Mouse (Mus musculus) macrophage (primary cell): ENCODE data around the gene Tmtc4. TPM values are rescaled to one million over a fixed set of nuclear protein-coding genes. Genes with fewer than 3 reads are reported as not detected.

Source experiments
- H3K27ac ChIP-seq: fragments of 350-480 bp; formaldehyde crosslinking; 2 replicates; pipeline ENCODE4 v1.9.0; 2021
- H3K36me3 ChIP-seq: fragments of 350-480 bp; formaldehyde crosslinking; 2 replicates; pipeline ENCODE4 v1.9.0; 2021; ENCODE audit errors: inconsistent target
- H3K4me3 ChIP-seq: fragments of 350-480 bp; formaldehyde crosslinking; 2 replicates; pipeline ENCODE4 v1.9.0; 2021; ENCODE audit errors: inconsistent target
- H3K79me2 ChIP-seq: fragments of 350-480 bp; formaldehyde crosslinking; 2 replicates; pipeline ENCODE4 v1.9.0; 2021; ENCODE audit errors: inconsistent target
- WGBS: methylation state at CpG from one replicate; pipeline ENCODE4 v1.1.7; 2026; ENCODE audit warnings: inconsistent platforms; ENCODE audit not compliant: missing documents; 5-methylcytosine and 5-hydroxymethylcytosine counted together
- polyA plus RNA-seq: library from polyadenylated mRNA; stranded (reverse); fragments of 250-400 nt; gene quantifications from 3 replicates; pipeline ENCODE4 v1.2.4, GENCODE M21; 2018; ENCODE audit warnings: inconsistent platforms

Tmtc4 gene
- polyA plus RNA-seq, 1 experiment from 2014 or later = 2.6 TPM

- H3K36me3 ChIP-seq = no peaks in the 10 kb centered on the region
- WGBS = 87% methylated on average over 7 of the region's 7 CpGs
Observed at GRCm38 (mm10) chr14:122880291-122880690, 103.5 kb downstream of the Tmtc4 start.

GRCm38 (mm10) chr14:122877787-122878186 is 106.0 kb downstream of the Tmtc4 start:
- Histone ChIP-seq H3K27ac (no peak overlapping the region), H3K4me3 (no peak overlapping the region), H3K79me2 (no peaks in the 10 kb centered on the region), H3K36me3 (no peaks in the 10 kb centered on the region)
- WGBS = 98% methylated on average over 3 of the region's 3 CpGs

More at GRCm38 (mm10) chr14:122880291-122880690, 103.5 kb downstream of the Tmtc4 start:
- no peak overlapping the region for H3K4me3 ChIP-seq
- H3K27ac ChIP-seq = no peak overlapping the region
- no peaks in the 10 kb centered on the region for H3K79me2 ChIP-seq

GRCm38 (mm10) chr14:122876723-122877122 is 107.1 kb downstream of the Tmtc4 start:
- Histone ChIP-seq H3K4me3 (no peak overlapping the region), H3K79me2 (no peaks in the 10 kb centered on the region), H3K27ac (no peak overlapping the region), H3K36me3 (no peaks in the 10 kb centered on the region)
- WGBS = 87% methylated on average over 7 of the region's 7 CpGs

GRCm38 (mm10) chr14:122876163-122876562 is 107.7 kb downstream of the Tmtc4 start:
- H3K27ac ChIP-seq = no peak overlapping the region
- no peaks in the 10 kb centered on the region for H3K36me3 ChIP-seq
- H3K4me3 ChIP-seq = no peak overlapping the region
- no peaks in the 10 kb centered on the region for H3K79me2 ChIP-seq
- WGBS = 10% methylated on average over 6 of the region's 6 CpGs

- H3K27ac ChIP-seq = no peak overlapping the region
- H3K79me2 ChIP-seq = no peaks in the 10 kb centered on the region
- H3K36me3 ChIP-seq = no peaks in the 10 kb centered on the region
- no peak overlapping the region for H3K4me3 ChIP-seq
- WGBS = 90% methylated on average over 6 of the region's 6 CpGs
Observed at GRCm38 (mm10) chr14:122875636-122876035, 108.2 kb downstream of the Tmtc4 start.

GRCm38 (mm10) chr14:122875056-122875455 is 108.8 kb downstream of the Tmtc4 start:
- WGBS = 93% methylated on average over 8 of the region's 8 CpGs
- H3K79me2 ChIP-seq = no peaks in the 10 kb centered on the region
- no peak overlapping the region for H3K4me3 ChIP-seq
- H3K36me3 ChIP-seq = no peaks in the 10 kb centered on the region
- no peak overlapping the region for H3K27ac ChIP-seq

GRCm38 (mm10) chr14:122872612-122873011 is 111.2 kb downstream of the Tmtc4 start:
- H3K4me3 ChIP-seq = no peak overlapping the region
- 93% methylated on average over 6 of the region's 6 CpGs for WGBS
- H3K79me2 ChIP-seq = no peaks in the 10 kb centered on the region
- no peaks in the 10 kb centered on the region for H3K36me3 ChIP-seq
- H3K27ac ChIP-seq = no peak overlapping the region

- H3K4me3 ChIP-seq = no peak overlapping the region
- no peaks in the 10 kb centered on the region for H3K79me2 ChIP-seq
- no peak overlapping the region for H3K27ac ChIP-seq
- no peaks in the 10 kb centered on the region for H3K36me3 ChIP-seq
- WGBS = 89% methylated on average over 4 of the region's 4 CpGs
Observed at GRCm38 (mm10) chr14:122871841-122872580, 111.8 kb downstream of the Tmtc4 start.

GRCm38 (mm10) chr14:122869831-122870230 is 114.0 kb downstream of the Tmtc4 start:
- WGBS = 85% methylated on average over 5 of the region's 6 CpGs
- no peak overlapping the region for H3K4me3 ChIP-seq
- H3K27ac ChIP-seq = no peak overlapping the region
- no peaks in the 10 kb centered on the region for H3K36me3 ChIP-seq
- no peaks in the 10 kb centered on the region for H3K79me2 ChIP-seq

Other genes starting within 250 kb of the Tmtc4 start
- gene Ggact, start 70.3 kb downstream of the Tmtc4 start, polyA plus RNA-seq = 9.9 to 18.0 TPM (median 11.1 TPM) in 3 replicates